Mouse (Mus musculus) frontal cortex, postnatal 14 days (tissue): ENCODE results near the gene Olfr1143.

Experiments
- DNase-seq, 2 experiments: peaks; one replicate each; pipeline ENCODE4 v3.0.0; 2022; ENCODE audit warnings: low spot score in 2 of 2

Gene Olfr1143

DNA sequence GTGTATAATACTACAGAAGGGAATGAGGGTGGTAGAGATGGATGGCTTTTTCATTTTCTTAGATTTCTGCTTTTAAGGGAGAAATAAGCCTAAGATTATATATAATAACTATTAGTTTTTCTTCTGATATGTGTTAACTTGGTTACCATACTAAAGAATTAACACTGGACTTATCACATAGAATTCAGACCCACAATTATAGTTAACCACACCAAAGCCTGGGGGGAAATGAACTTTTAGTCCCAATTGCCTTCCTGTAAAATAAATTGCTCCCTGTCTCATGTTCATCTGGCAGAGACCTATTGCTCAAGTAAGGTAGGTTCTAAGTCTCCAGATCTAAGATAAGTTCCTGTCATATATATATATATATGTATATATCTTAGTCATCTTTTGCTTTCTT, at the start of gene Olfr1143:
Olfr1143 (plus strand) TSS at position 301 of the 400 bp plus-strand sequence.
- no peak for DNase-seq

DNA sequence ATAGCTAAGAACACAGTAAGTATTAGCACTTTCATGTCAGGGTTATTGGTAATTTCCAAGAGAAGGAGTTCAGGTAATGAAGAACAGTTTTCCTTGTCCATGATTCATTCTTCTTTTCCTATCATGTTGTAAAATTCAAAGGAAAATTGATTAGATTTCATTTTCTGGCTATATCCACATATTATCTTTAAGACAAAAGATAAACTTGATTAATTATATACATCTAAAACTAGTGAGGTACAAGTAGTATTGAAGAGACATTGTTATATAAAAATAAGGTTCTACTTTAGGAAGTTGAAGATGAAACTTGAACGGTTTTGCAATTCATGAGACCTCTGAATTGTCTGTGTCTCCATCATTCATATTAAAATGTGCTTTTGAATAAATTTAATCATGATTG, 46.5 kb upstream of the Olfr1143 start, which contains the start of gene Olfr1141:
Olfr1141 (minus strand) TSS at position 101 of the 400 bp plus-strand sequence.
- no peak for DNase-seq

DNA sequence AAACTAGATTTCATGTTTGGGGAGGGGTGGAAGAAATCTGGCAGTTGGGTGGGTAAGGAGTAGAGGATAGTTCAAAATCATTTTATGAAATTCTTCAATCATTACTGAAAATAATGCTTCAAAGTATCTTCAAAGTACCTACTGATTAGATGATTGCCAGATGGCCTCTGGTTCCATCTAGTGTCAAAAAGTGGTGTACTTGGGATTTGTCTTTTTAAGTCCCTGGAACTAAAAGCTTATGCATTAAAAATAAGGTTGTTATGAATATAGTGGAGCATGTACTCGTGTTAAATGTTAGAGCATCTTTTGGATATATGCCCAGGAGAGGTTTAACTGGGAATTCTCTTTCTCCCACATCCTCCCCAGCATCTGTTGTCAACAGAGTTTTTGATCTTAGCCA, 24.2 kb upstream of the Olfr1143 start:
- DNase-seq, result no peak

GRCm38 (mm10) chr2:87779183-87779582, 21.2 kb upstream of the Olfr1143 start, which contains the start of gene Olfr152:
Gene Olfr152 (plus strand): TSS chr2:87779483.
- no peak for DNase-seq

GRCm38 (mm10) chr2:87809522-87809921, 9.1 kb downstream of the Olfr1143 start, which contains the start of gene Olfr1145:
Gene Olfr1145 (plus strand): TSS chr2:87809822.
- DNase-seq, result no peak

- DNase-seq, result no peak
Measured at GRCm38 (mm10) chr2:87830233-87830632, 29.8 kb downstream of the Olfr1143 start, which contains the start of gene Olfr1148. Gene Olfr1148 (plus strand): TSS chr2:87830533.

DNA sequence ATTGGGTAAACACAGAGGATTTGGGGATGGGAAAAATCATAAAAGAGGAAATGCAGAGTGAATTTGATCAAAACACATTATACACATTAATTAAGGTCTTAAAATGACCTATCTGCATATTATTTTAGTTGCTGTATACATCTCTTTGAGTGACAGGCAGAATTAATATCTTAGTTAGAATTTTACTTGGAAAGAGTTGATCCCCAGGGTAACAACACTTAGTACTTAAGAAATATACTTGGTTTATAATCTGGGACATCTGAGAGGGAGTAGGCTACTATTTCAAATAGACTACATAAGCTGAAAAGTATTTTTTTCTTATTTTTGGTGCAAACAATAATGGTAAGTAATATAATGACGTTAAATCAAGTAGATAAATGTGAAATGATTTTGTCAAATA, 43.3 kb downstream of the Olfr1143 start, which contains the start of gene Olfr1150-ps1:
Olfr1150-ps1 (plus strand) TSS at position 301 of the 400 bp plus-strand sequence.
- no peak for DNase-seq
